Mouse (Mus musculus): Measurements from ENCODE around the gene Ccdc14.

- TF ChIP-seq CTCF (IDR thresholded peaks at IDR 0.05), result no peak
- TF ChIP-seq EP300 (IDR thresholded peaks at IDR 0.05), result no peak
Observed at GRCm38 (mm10) chr16:34694477-34694876, 4.1 kb downstream of the Ccdc14 start.

Data from lung, postnatal 0 days (tissue).